8 mouse cellular contexts compared by ENCODE assay signal in the genomic region with DNA sequence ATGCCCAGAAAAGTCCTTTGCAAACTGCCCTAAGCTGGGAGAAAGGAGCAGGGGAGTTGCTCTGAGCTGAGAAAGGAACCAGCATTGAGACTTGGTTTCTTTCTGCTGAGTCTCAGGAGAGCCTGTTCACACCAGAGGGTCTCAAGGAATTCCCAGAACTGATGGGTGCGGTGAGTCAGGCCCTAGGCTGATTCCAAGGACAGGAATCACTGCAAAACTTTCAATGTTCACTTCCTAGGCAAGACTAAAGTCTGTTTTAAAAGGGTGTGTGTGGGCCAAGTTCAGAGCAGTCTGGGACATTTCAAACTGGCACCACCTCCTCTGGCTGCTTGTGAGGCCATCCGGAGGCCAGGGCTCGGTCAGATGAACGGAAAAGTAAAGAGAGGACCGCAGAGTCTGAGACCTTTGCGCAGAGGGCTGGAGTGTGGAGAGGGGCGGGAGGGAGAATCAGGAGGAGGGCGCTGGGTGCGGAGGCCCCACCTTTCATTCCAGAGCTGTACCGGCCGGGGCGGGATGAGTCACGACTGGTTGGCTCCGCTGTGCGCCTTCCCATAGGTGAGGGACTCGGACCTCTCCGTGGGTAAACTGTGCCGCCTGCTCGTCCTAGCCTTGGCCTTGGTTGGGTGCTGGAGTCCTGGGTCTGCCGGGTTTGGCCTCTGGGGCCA. TPM values are rescaled to one million over a fixed set of nuclear protein-coding genes. Genes with fewer than 3 reads are reported as not detected.
A peak's percentile ranks its signal among the peaks of the same experiment; 100 is the strongest.
DNase-seq lines count a peak whose midpoint lies in the region; ATAC-seq and TF ChIP-seq lines count a peak whose summit lies in the region.

No protein-coding gene starts in this region.

- H3K36me3 ChIP-seq in heart, postnatal 0 days (replicated peaks; ENCODE audit: control insufficient read depth, insufficient read depth, low read length) = no peaks in the 10 kb centered on the region
- no peaks in the 10 kb centered on the region for H3K36me3 ChIP-seq in limb, embryonic 10.5 days
- no peaks in the 10 kb centered on the region for H3K36me3 ChIP-seq in neural tube, embryonic 13.5 days

- no peak for TF ChIP-seq CTCF in heart, postnatal 0 days (IDR thresholded peaks at IDR 0.05; ENCODE audit: low read depth)

- WGBS in heart, postnatal 0 days = 2% methylated on average over 20 of the region's 20 CpGs
- WGBS in limb, embryonic 10.5 days = 4% methylated on average over 20 of the region's 20 CpGs
- 4% methylated on average over 20 of the region's 20 CpGs for WGBS in neural tube, embryonic 13.5 days

- peak; percentile 62 for ATAC-seq in heart, postnatal 0 days (ENCODE audit: insufficient read depth, low read depth)
- no peak for ATAC-seq in neural tube, embryonic 13.5 days (ENCODE audit: low read depth)

- H3K9me3 ChIP-seq in heart, postnatal 0 days (replicated peaks; ENCODE audit: control insufficient read depth, low read length) = no peaks in the 10 kb centered on the region
- H3K9me3 ChIP-seq in limb, embryonic 10.5 days (replicated peaks) = no peaks in the 10 kb centered on the region
- H3K9me3 ChIP-seq in neural tube, embryonic 13.5 days = no peaks in the 10 kb centered on the region

- no peak overlapping the region; the same call in 1 of the 2 replicates for H3K9ac ChIP-seq in heart, postnatal 0 days (replicated peaks; ENCODE audit: low read depth, low read length)
- H3K9ac ChIP-seq in neural tube, embryonic 13.5 days = no peak overlapping the region

- no peak for TF ChIP-seq EP300 in heart, postnatal 0 days (IDR thresholded peaks at IDR 0.05; ENCODE audit: low read depth)

- peak overlapping the region; percentile 40 for H3K4me2 ChIP-seq in heart, postnatal 0 days (ENCODE audit: low read depth, low read length)
- H3K4me2 ChIP-seq in neural tube, embryonic 13.5 days = peak overlapping the region; percentile 21; the same call in 1 of the 2 replicates

- H3K27me3 ChIP-seq in heart, postnatal 0 days (ENCODE audit: control insufficient read depth, insufficient read depth, low read length) = peaks cover 58% of the 10 kb centered on the region
- H3K27me3 ChIP-seq in limb, embryonic 10.5 days (ENCODE audit: low read depth, poor library complexity, severe bottlenecking) = peaks cover 69% of the 10 kb centered on the region
- H3K27me3 ChIP-seq in neural tube, embryonic 13.5 days = peaks cover 78% of the 10 kb centered on the region

- H3K27ac ChIP-seq in heart, postnatal 0 days (ENCODE audit: low read depth) = no peak overlapping the region
- peak overlapping the region; percentile 75 for H3K27ac ChIP-seq in limb, embryonic 10.5 days
- H3K27ac ChIP-seq in neural tube, embryonic 13.5 days (replicated peaks) = no peak overlapping the region

- H3K4me1 ChIP-seq in heart, postnatal 0 days (ENCODE audit: control insufficient read depth, insufficient read depth) = 0 out of 2 replicates have a peak, but pooled peaks cover 4% of the 10 kb centered on the region
- H3K4me1 ChIP-seq in limb, embryonic 10.5 days = peaks cover 38% of the 10 kb centered on the region
- H3K4me1 ChIP-seq in neural tube, embryonic 13.5 days (replicated peaks) = peaks cover 10% of the 10 kb centered on the region; the same call in 1 of the 2 replicates

- DNase-seq in cerebellum, postnatal 25 days = peak; percentile 17 to 34
- no peak for DNase-seq in cerebellum, adult 11-12 months
- peak; percentile 35 for DNase-seq in adrenal gland, adult 8-10 months
- peak; percentile 32 for DNase-seq in heart, postnatal 0 days (ENCODE audit: low spot score)
- DNase-seq in limb, embryonic 10.5 days (ENCODE audit: low spot score) = peak; percentile 70
- no peak for DNase-seq in cerebellum, postnatal 14 days
- DNase-seq in layer of hippocampus, adult 11-12 months (ENCODE audit: low spot score) = no peak

- peak overlapping the region; percentile 14 for H3K4me3 ChIP-seq in heart, postnatal 0 days (ENCODE audit: low read depth, low read length)
- peak overlapping the region; percentile 55 for H3K4me3 ChIP-seq in limb, embryonic 10.5 days
- H3K4me3 ChIP-seq in neural tube, embryonic 13.5 days = 0 out of 2 replicates have a peak overlapping the region, but pooled peaks have one; percentile 11

RNA-seq across cellular contexts. Expression of a gene that starts 2.6 kb away (rescaled TPM):
- 1 to 10 TPM; 4.5 to 7.1 (median 6.2) TPM for total RNA-seq in adrenal gland, adult 8-10 months (2022)
- 0.15 and 0.31 TPM in 2 replicates for total RNA-seq in heart, postnatal 0 days (2014; rRNA removed; ENCODE audit: low replicate concordance)
- 0.41 and 0.42 TPM in 2 replicates for polyA plus RNA-seq in heart, postnatal 0 days (2015; fragmentation: Nextera tagmentation; extraction: Ambion mirVana)
- 12.7 and 13.6 TPM in 2 replicates for polyA plus RNA-seq in limb, embryonic 10.5 days (2016; fragmentation: Nextera tagmentation; extraction: Ambion mirVana)
- 0.59 and 1.3 TPM in 2 replicates for polyA plus RNA-seq in neural tube, embryonic 13.5 days (2015; fragmentation: Nextera tagmentation; extraction: Ambion mirVana)

RNA-seq across cellular contexts. Expression of a gene that starts 12.8 kb away (rescaled TPM):
- total RNA-seq in adrenal gland, adult 8-10 months (2022) = 10 to 100 TPM in 2 of 4 experiments, 1 to 10 TPM in 2; 6.5 to 17.4 (median 10.1) TPM
- 1.7 and 3.1 TPM in 2 replicates for total RNA-seq in heart, postnatal 0 days (2014; rRNA removed; ENCODE audit: low replicate concordance)
- polyA plus RNA-seq in heart, postnatal 0 days (2015; fragmentation: Nextera tagmentation; extraction: Ambion mirVana) = 0.59 and 0.68 TPM in 2 replicates
- 4.2 and 4.6 TPM in 2 replicates for polyA plus RNA-seq in limb, embryonic 10.5 days (2016; fragmentation: Nextera tagmentation; extraction: Ambion mirVana)
- polyA plus RNA-seq in neural tube, embryonic 13.5 days (2015; fragmentation: Nextera tagmentation; extraction: Ambion mirVana) = 0.92 and 1.2 TPM in 2 replicates

RNA-seq across cellular contexts. Expression of a gene that starts 32.8 kb away (rescaled TPM):
- total RNA-seq in adrenal gland, adult 8-10 months (2022) = 1 to 10 TPM in 3 of 4 experiments, under 1 TPM in 1; 0.56 to 2.7 (median 1.7) TPM
- 0.27 TPM in 1 of 2 replicates, not detected in the other for total RNA-seq in heart, postnatal 0 days (2014; rRNA removed; ENCODE audit: low replicate concordance)
- 0.14 TPM in 1 of 2 replicates, not detected in the other for polyA plus RNA-seq in heart, postnatal 0 days (2015; fragmentation: Nextera tagmentation; extraction: Ambion mirVana)
- polyA plus RNA-seq in limb, embryonic 10.5 days (2016; fragmentation: Nextera tagmentation; extraction: Ambion mirVana) = not detected in 2 replicates
- polyA plus RNA-seq in neural tube, embryonic 13.5 days (2015; fragmentation: Nextera tagmentation; extraction: Ambion mirVana) = 0.32 TPM in 1 of 2 replicates, not detected in the other

RNA-seq across cellular contexts. Expression of a gene that starts 36.8 kb away (rescaled TPM):
- 1 to 10 TPM; 2.2 to 3.9 (median 2.9) TPM for total RNA-seq in adrenal gland, adult 8-10 months (2022)
- not detected in 2 replicates for total RNA-seq in heart, postnatal 0 days (2014; rRNA removed; ENCODE audit: low replicate concordance)
- polyA plus RNA-seq in heart, postnatal 0 days (2015; fragmentation: Nextera tagmentation; extraction: Ambion mirVana) = 0.08 and 0.40 TPM in 2 replicates
- 6.3 and 12.2 TPM in 2 replicates for polyA plus RNA-seq in limb, embryonic 10.5 days (2016; fragmentation: Nextera tagmentation; extraction: Ambion mirVana)
- 0.20 and 0.23 TPM in 2 replicates for polyA plus RNA-seq in neural tube, embryonic 13.5 days (2015; fragmentation: Nextera tagmentation; extraction: Ambion mirVana)

Comparison
In these comparisons a context has a peak if more than half of its experiments do, and no peak if none do; other contexts are left out.
1. DNase-seq: peak in cerebellum, postnatal 25 days (2 of 2), adrenal gland, adult 8-10 months (single experiment), heart, postnatal 0 days (single experiment) and limb, embryonic 10.5 days (single experiment); none in cerebellum, adult 11-12 months (single experiment), cerebellum, postnatal 14 days (0 of 2) and layer of hippocampus, adult 11-12 months (single experiment).
2. Peak in every context shown above with its lines, with median percentiles within 50 percentile points of each other: H3K4me3 ChIP-seq.